8 mouse cellular contexts compared by ENCODE assay signal in the genomic region with DNA sequence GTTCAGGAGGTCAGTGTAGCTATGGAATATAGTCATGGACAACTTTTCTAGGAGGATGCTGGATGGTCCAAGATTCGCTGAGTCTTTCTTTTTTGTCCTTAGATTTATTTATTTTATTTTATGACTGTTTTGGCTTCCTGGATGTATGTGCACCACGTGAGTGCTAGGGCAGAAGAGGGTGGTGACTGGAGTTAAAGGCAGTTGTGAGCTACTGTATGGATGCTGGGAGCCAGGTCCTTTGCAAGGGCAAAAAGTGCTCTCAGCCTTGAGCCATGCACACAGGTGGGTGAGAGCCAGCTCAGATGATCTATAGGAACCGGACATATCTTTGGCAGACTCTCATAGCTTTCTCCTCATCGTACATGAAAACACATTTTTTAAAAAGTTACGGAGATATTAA. TPM values are rescaled to one million over a fixed set of nuclear protein-coding genes. Genes with fewer than 3 reads are reported as not detected.
A peak's percentile ranks its signal among the peaks of the same experiment; 100 is the strongest.
DNase-seq lines count a peak whose midpoint lies in the region; ATAC-seq and TF ChIP-seq lines count a peak whose summit lies in the region.

No protein-coding gene starts in this region.

- peak overlapping the region in 1 of 2 experiments; percentile 59; a peak in 1 of 4 replicates for H3K27ac ChIP-seq in heart, embryonic 14.5 days (replicated peaks in 1 of 2; ENCODE audit: control insufficient read depth in 1 of 2, insufficient read depth in 1 of 2, low read depth in 2 of 2, low read length in 2 of 2)
- no peak overlapping the region for H3K27ac ChIP-seq in MEL (ENCODE audit: control insufficient read depth, low read depth, low read length)
- no peak overlapping the region for H3K27ac ChIP-seq in heart, postnatal 0 days (ENCODE audit: low read depth)
- H3K27ac ChIP-seq in macrophage: no peak overlapping the region

- peak overlapping the region; percentile 85 for H3K9ac ChIP-seq in heart, embryonic 14.5 days (ENCODE audit: low read length)
- H3K9ac ChIP-seq in MEL (ENCODE audit: control insufficient read depth, low read depth, low read length, poor library complexity, severe bottlenecking): peak overlapping the region; percentile 61
- H3K9ac ChIP-seq in heart, postnatal 0 days (replicated peaks; ENCODE audit: low read depth, low read length): peak overlapping the region; percentile 70; the same call in 1 of the 2 replicates

- H3K9me3 ChIP-seq in heart, embryonic 14.5 days (ENCODE audit: control insufficient read depth, low read length): no peaks in the 10 kb centered on the region
- H3K9me3 ChIP-seq in MEL (replicated peaks; ENCODE audit: insufficient read depth, low read length): no peaks in the 10 kb centered on the region
- no peaks in the 10 kb centered on the region for H3K9me3 ChIP-seq in heart, postnatal 0 days (replicated peaks; ENCODE audit: control insufficient read depth, low read length)

- peak overlapping the region; percentile 81 to 93; a peak in 3 of 4 replicates for H3K4me3 ChIP-seq in heart, embryonic 14.5 days (ENCODE audit: control insufficient read depth in 1 of 2, insufficient read depth in 1 of 2, low read depth in 1 of 2, low read length in 2 of 2)
- H3K4me3 ChIP-seq in MEL (ENCODE audit: control insufficient read depth in 1 of 2, insufficient read depth in 1 of 2, low read depth in 2 of 2, low read length in 2 of 2) (peak overlapping the region; percentile 40 to 63), macrophage (ENCODE audit: inconsistent target) (peak overlapping the region; percentile 15; the same call in 1 of the 2 replicates)
- peak overlapping the region; percentile 85 for H3K4me3 ChIP-seq in heart, postnatal 0 days (ENCODE audit: low read depth, low read length)

- no peak for ATAC-seq in heart, embryonic 14.5 days (ENCODE audit: insufficient number of reproducible peaks, insufficient read depth, low FRiP score, low read depth)
- 0 out of 2 replicates have a peak, but pooled peaks have one; percentile 24 for ATAC-seq in heart, postnatal 0 days (ENCODE audit: insufficient read depth, low read depth)

- WGBS in heart, embryonic 14.5 days: 23% methylated on average over 5 of the region's 5 CpGs
- 23% methylated on average over 5 of the region's 5 CpGs for WGBS in heart, postnatal 0 days
- WGBS in macrophage (ENCODE audit: missing documents): 25% methylated on average over 5 of the region's 5 CpGs

- no peak for TF ChIP-seq EP300 in MEL (IDR thresholded peaks at IDR 0.05; ENCODE audit: low read depth in 1 of 2, low read length in 2 of 2)
- TF ChIP-seq EP300 in heart, postnatal 0 days (IDR thresholded peaks at IDR 0.05; ENCODE audit: low read depth): no peak

- intact Hi-C loops in heart, postnatal 36 days (cut with DNase I): no loop called here

- H3K27me3 ChIP-seq in heart, embryonic 14.5 days (ENCODE audit: control insufficient read depth, insufficient read depth, low read length): no peaks in the 10 kb centered on the region
- no peaks in the 10 kb centered on the region for H3K27me3 ChIP-seq in MEL (ENCODE audit: control insufficient read depth in 1 of 2, insufficient read depth in 2 of 2, low read length in 2 of 2)
- H3K27me3 ChIP-seq in heart, postnatal 0 days (ENCODE audit: control insufficient read depth, insufficient read depth, low read length): no peaks in the 10 kb centered on the region

- no peak for DNase-seq in heart, postnatal 36 days
- peak; percentile 53 for DNase-seq in MEL (ENCODE audit: low read depth, low spot score)
- DNase-seq in heart, postnatal 0 days (ENCODE audit: low spot score): no peak
- no peak for DNase-seq in right cerebral cortex, postnatal 10 days (ENCODE audit: low spot score in 2 of 2)
- DNase-seq in retina, postnatal 1 day: no peak
- DNase-seq in thymus, postnatal 4 days: no peak

- TF ChIP-seq CTCF in MEL (IDR thresholded peaks at IDR 0.05 in 2 of 3, conservative IDR thresholded peaks at IDR 0.05 in 1 of 3; ENCODE audit: control insufficient read depth in 1 of 3, insufficient read depth in 1 of 3, low read depth in 2 of 3, low read length in 3 of 3, poor library complexity in 1 of 3, severe bottlenecking in 1 of 3): no peak
- no peak for TF ChIP-seq CTCF in heart, postnatal 0 days (IDR thresholded peaks at IDR 0.05; ENCODE audit: low read depth)

- no peak for TF ChIP-seq POLR2A in MEL (IDR thresholded peaks at IDR 0.05; ENCODE audit: control insufficient read depth in 1 of 2, insufficient read depth in 1 of 2, low read depth in 1 of 2, low read length in 2 of 2, poor library complexity in 1 of 2)

- H3K4me1 ChIP-seq in heart, embryonic 14.5 days (ENCODE audit: control insufficient read depth in 2 of 2, insufficient read depth in 2 of 2, low read length in 2 of 2): peaks cover 0 to 10% of the 10 kb centered on the region in 2 experiments; a peak in 2 of 4 replicates
- peaks cover 0 to 4% of the 10 kb centered on the region in 2 experiments; a peak in 1 of 4 replicates for H3K4me1 ChIP-seq in MEL (ENCODE audit: control insufficient read depth in 1 of 2, insufficient read depth in 2 of 2, low read length in 2 of 2)
- H3K4me1 ChIP-seq in heart, postnatal 0 days (ENCODE audit: control insufficient read depth, insufficient read depth): no peaks in the 10 kb centered on the region

- no peaks in the 10 kb centered on the region for H3K36me3 ChIP-seq in heart, embryonic 14.5 days (ENCODE audit: control insufficient read depth, insufficient read depth, low read length)
- H3K36me3 ChIP-seq in MEL (ENCODE audit: control insufficient read depth in 1 of 2, insufficient read depth in 2 of 2, low read length in 2 of 2): no peaks in the 10 kb centered on the region; a peak in 1 of 4 replicates
- no peaks in the 10 kb centered on the region for H3K36me3 ChIP-seq in heart, postnatal 0 days (replicated peaks; ENCODE audit: control insufficient read depth, insufficient read depth, low read length)
- H3K36me3 ChIP-seq in macrophage (ENCODE audit: inconsistent target): no peaks in the 10 kb centered on the region

- peak overlapping the region; percentile 84 for H3K4me2 ChIP-seq in heart, embryonic 14.5 days (ENCODE audit: low read length)
- H3K4me2 ChIP-seq in heart, postnatal 0 days (ENCODE audit: low read depth, low read length): peak overlapping the region; percentile 97

- no peak for TF ChIP-seq RAD21 in MEL (IDR thresholded peaks at IDR 0.05; ENCODE audit: low read depth, low read length)

- H3K79me2 ChIP-seq in MEL (ENCODE audit: control insufficient read depth, insufficient read depth, low read length, poor library complexity): no peaks in the 10 kb centered on the region
- peaks cover 34% of the 10 kb centered on the region for H3K79me2 ChIP-seq in macrophage (ENCODE audit: inconsistent target)

TF ChIP-seq in MEL, 35 proteins besides CTCF, POLR2A, EP300 and RAD21:
- TF ChIP-seq SIN3A (IDR thresholded peaks at IDR 0.05; ENCODE audit: low read length): 0 out of 2 replicates have a peak, but pooled peaks have one; percentile 3
- TF ChIP-seq USF1 (IDR thresholded peaks at IDR 0.05; ENCODE audit: low read depth, low read length): peak; percentile 72
- TF ChIP-seq RCOR1 (IDR thresholded peaks at IDR 0.05; ENCODE audit: low read depth, low read length): no peak
- no peak for TF ChIP-seq ZMIZ1 (IDR thresholded peaks at IDR 0.05; ENCODE audit: low read depth, low read length)

RNA-seq across cellular contexts. Expression of a gene that starts 0.4 kb away (rescaled TPM):
- polyA plus RNA-seq in heart, embryonic 14.5 days (2014; fragmentation: Nextera tagmentation; extraction: Ambion mirVana): 18.1 and 19.7 TPM in 2 replicates
- total RNA-seq in heart, postnatal 36 days (2021): 10 to 100 TPM; 11.7 to 12.6 TPM
- 3.9 and 6.6 TPM in 2 replicates for total RNA-seq in MEL (2012; rRNA removed)
- polyA plus RNA-seq in MEL (2012; ENCODE audit: insufficient read depth in 1 of 2, insufficient read length in 2 of 2, low read depth in 1 of 2, low replicate concordance in 2 of 2, missing spikeins in 1 of 2) (1 to 10 TPM in 1 of 2 experiments, not detected in 1; 7.0 TPM), macrophage (2018) (66.2 to 91.7 TPM (median 66.3 TPM) in 3 replicates)
- 4.9 and 13.5 TPM in 2 replicates for total RNA-seq in heart, postnatal 0 days (2014; rRNA removed; ENCODE audit: low replicate concordance)
- polyA plus RNA-seq in heart, postnatal 0 days (2015; fragmentation: Nextera tagmentation; extraction: Ambion mirVana): 10.9 and 12.4 TPM in 2 replicates
- 100 to 1,000 TPM in 23 of 26 experiments, 10 to 100 TPM in 3; 73.8 to 511 (median 250) TPM for total RNA-seq in macrophage (2018; cell fraction: chromatin; rRNA removed)
- total RNA-seq in macrophage (2018; cell fraction: cytosol; rRNA removed): 100 to 1,000 TPM in 17 of 26 experiments, 10 to 100 TPM in 9; 73.4 to 231 (median 154) TPM
- 100 to 1,000 TPM in 25 of 26 experiments, 10 to 100 TPM in 1; 84.6 to 517 (median 229) TPM for total RNA-seq in macrophage (2018; cell fraction: nucleus; rRNA removed)

RNA-seq across cellular contexts. Expression of a gene that starts 53.1 kb away (rescaled TPM):
- polyA plus RNA-seq in heart, embryonic 14.5 days (2014; fragmentation: Nextera tagmentation; extraction: Ambion mirVana): 333 and 340 TPM in 2 replicates
- 10 to 100 TPM; 61.7 to 69.7 TPM for total RNA-seq in heart, postnatal 36 days (2021)
- 250 and 253 TPM in 2 replicates for total RNA-seq in MEL (2012; rRNA removed)
- polyA plus RNA-seq in MEL (2012; ENCODE audit: insufficient read depth in 1 of 2, insufficient read length in 2 of 2, low read depth in 1 of 2, low replicate concordance in 2 of 2, missing spikeins in 1 of 2): 100 to 1,000 TPM in 1 of 2 experiments, not detected in 1; 177 TPM
- 66.0 and 94.1 TPM in 2 replicates for total RNA-seq in heart, postnatal 0 days (2014; rRNA removed; ENCODE audit: low replicate concordance)
- polyA plus RNA-seq in heart, postnatal 0 days (2015; fragmentation: Nextera tagmentation; extraction: Ambion mirVana): 270 and 295 TPM in 2 replicates
- total RNA-seq in macrophage (2018; cell fraction: chromatin; rRNA removed): 10 to 100 TPM in 17 of 26 experiments, 1 to 10 TPM in 9; 4.1 to 62.6 (median 17.1) TPM
- 10 to 100 TPM; 36.3 to 83.1 (median 64.2) TPM for total RNA-seq in macrophage (2018; cell fraction: cytosol; rRNA removed)
- 10 to 100 TPM; 11.0 to 72.3 (median 22.9) TPM for total RNA-seq in macrophage (2018; cell fraction: nucleus; rRNA removed)
- 53.6 to 103 TPM (median 58.2 TPM) in 3 replicates for polyA plus RNA-seq in macrophage (2018)

RNA-seq across cellular contexts. Expression of a gene that starts 53.6 kb away (rescaled TPM):
- polyA plus RNA-seq in heart, embryonic 14.5 days (2014; fragmentation: Nextera tagmentation; extraction: Ambion mirVana): 638 and 739 TPM in 2 replicates
- 100 to 1,000 TPM; 408 to 439 TPM for total RNA-seq in heart, postnatal 36 days (2021)
- total RNA-seq in MEL (2012; rRNA removed): 635 and 657 TPM in 2 replicates
- polyA plus RNA-seq in MEL (2012; ENCODE audit: insufficient read depth in 1 of 2, insufficient read length in 2 of 2, low read depth in 1 of 2, low replicate concordance in 2 of 2, missing spikeins in 1 of 2) (1,000 to 10,000 TPM; 1,226 to 1,710 TPM), macrophage (2018) (677 to 1,116 TPM (median 885 TPM) in 3 replicates)
- total RNA-seq in heart, postnatal 0 days (2014; rRNA removed; ENCODE audit: low replicate concordance): 145 and 171 TPM in 2 replicates
- 718 and 775 TPM in 2 replicates for polyA plus RNA-seq in heart, postnatal 0 days (2015; fragmentation: Nextera tagmentation; extraction: Ambion mirVana)
- 1,000 to 10,000 TPM; 1,380 to 4,281 (median 3,337) TPM for total RNA-seq in macrophage (2018; cell fraction: chromatin; rRNA removed)
- 100 to 1,000 TPM; 298 to 571 (median 443) TPM for total RNA-seq in macrophage (2018; cell fraction: cytosol; rRNA removed)
- total RNA-seq in macrophage (2018; cell fraction: nucleus; rRNA removed): 1,000 to 10,000 TPM in 24 of 26 experiments, 100 to 1,000 TPM in 2; 875 to 2,658 (median 1,540) TPM

Comparison
In these comparisons a context has a peak if more than half of its experiments do, and no peak if none do; other contexts are left out.
1. H3K4me3 ChIP-seq: peak in every context shown above with its lines; median percentile 87 in heart, embryonic 14.5 days; 85 in heart, postnatal 0 days; 52 in MEL; 15 in macrophage.